Mouse (Mus musculus): ENCODE measurements around the gene St5. TPM values are rescaled to one million over a fixed set of nuclear protein-coding genes. Genes with fewer than 3 reads are reported as not detected.
A peak's percentile ranks its signal among the peaks of the same experiment; 100 is the strongest.

Gene St5
- polyA plus RNA-seq, 1 experiment from 2014 or later: 41.0 TPM

- no peak overlapping the region for H3K4me3 ChIP-seq
- no peaks in the 10 kb centered on the region for H3K9me3 ChIP-seq (replicated peaks)
- H3K27ac ChIP-seq (ENCODE audit: poor library complexity, severe bottlenecking): no peak overlapping the region
- peaks cover 26% of the 10 kb centered on the region for H3K4me1 ChIP-seq (replicated peaks)
- H3K4me2 ChIP-seq: no peak overlapping the region
- peaks cover 79% of the 10 kb centered on the region for H3K36me3 ChIP-seq
- no peak for ATAC-seq (ENCODE audit: insufficient number of reproducible peaks, low FRiP score)
- no peak overlapping the region for H3K9ac ChIP-seq
- H3K27me3 ChIP-seq (replicated peaks): no peaks in the 10 kb centered on the region
Observed at GRCm38 (mm10) chr7:109540902-109541301, 162.5 kb downstream of the St5 start.

DNA sequence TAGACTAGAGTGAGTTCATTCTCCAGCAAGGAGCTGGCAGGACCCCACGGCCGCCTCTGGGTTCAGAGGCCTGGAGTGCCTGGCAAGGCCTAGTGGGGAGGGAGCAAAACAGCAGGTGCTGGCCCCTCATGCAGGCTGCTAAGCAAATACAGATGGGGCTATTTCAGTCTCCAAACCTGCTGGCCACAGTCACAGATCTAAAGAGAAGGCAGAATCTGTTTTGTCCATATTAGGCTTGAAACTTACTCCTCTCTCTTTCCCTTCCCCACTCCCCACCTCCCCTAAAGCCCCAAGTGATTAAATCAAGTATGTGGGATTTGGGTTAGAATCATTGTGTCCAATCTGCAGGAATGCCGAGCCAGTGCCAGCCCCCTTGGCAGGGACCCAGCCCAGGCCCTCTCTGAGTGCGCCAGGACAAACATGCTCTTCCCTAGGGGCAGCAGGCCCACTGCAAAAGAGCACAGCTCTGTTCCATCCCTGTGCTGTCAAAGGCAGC lies 166.9 kb downstream of the St5 start:
- no peaks in the 10 kb centered on the region for H3K27me3 ChIP-seq (replicated peaks)
- no peak overlapping the region for H3K9ac ChIP-seq
- 46% methylated on average over 4 of the region's 4 CpGs for WGBS
- H3K9me3 ChIP-seq (replicated peaks): no peaks in the 10 kb centered on the region
- H3K4me1 ChIP-seq (replicated peaks): peaks cover 25% of the 10 kb centered on the region
- peak overlapping the region; percentile 29; the same call in 1 of the 2 replicates for H3K27ac ChIP-seq (ENCODE audit: poor library complexity, severe bottlenecking)
- peaks cover 81% of the 10 kb centered on the region for H3K36me3 ChIP-seq
- no peak overlapping the region for H3K4me3 ChIP-seq
- no peak overlapping the region for H3K4me2 ChIP-seq
- ATAC-seq (ENCODE audit: insufficient number of reproducible peaks, low FRiP score): 0 out of 2 replicates have a peak, but pooled peaks have one; percentile 42

DNA sequence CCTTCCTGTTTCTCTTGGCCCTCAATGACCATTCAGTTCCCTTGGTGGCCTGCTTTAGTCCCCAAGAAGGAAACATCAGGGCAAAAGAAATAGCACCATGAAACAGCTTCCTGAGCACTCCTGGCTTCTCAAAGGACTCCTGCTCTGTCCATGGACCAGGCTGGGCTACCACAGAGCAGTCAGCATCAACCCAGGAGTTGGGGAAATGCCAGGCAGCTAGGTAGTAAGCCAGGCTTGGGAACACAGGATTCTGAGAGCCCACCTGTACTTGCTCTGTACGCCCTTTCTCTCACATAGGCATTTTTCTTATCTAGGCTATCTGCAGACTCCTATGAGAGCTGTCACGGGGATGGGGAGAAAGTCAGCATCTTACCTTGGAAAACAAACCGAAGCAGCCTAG lies 168.5 kb downstream of the St5 start:
- no peak overlapping the region for H3K27ac ChIP-seq (ENCODE audit: poor library complexity, severe bottlenecking)
- no peaks in the 10 kb centered on the region for H3K27me3 ChIP-seq (replicated peaks)
- H3K9me3 ChIP-seq (replicated peaks): no peaks in the 10 kb centered on the region
- no peak overlapping the region for H3K4me2 ChIP-seq
- H3K9ac ChIP-seq: no peak overlapping the region
- H3K4me3 ChIP-seq: no peak overlapping the region
- peaks cover 23% of the 10 kb centered on the region for H3K4me1 ChIP-seq (replicated peaks)
- WGBS: 80% methylated on average over 3 of the region's 3 CpGs
- H3K36me3 ChIP-seq: peaks cover 85% of the 10 kb centered on the region
- ATAC-seq (ENCODE audit: insufficient number of reproducible peaks, low FRiP score): no peak

DNA sequence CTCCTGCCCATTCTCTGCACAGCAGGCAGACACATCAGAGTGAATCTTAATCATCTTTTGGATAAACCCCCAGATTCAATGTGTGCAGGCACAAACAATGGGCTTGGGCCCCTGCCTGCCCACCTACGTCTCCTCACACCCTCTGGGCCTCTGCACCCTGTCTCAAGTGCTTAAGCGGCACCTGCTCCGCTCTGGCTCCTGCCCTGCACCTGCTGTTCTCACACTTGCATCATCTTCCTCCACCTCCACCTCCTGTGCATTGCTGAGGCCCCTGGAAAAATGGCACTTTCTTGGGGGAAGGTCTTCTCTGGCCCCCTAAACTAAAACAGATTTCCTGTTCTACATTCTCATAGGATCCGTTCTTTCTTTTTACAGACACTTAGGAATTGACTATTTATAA lies 169.5 kb downstream of the St5 start:
- WGBS: 91% methylated on average over 4 of the region's 4 CpGs
- Histone ChIP-seq H3K9ac (no peak overlapping the region), H3K4me1 (replicated peaks) (peaks cover 23% of the 10 kb centered on the region), H3K27ac (ENCODE audit: poor library complexity, severe bottlenecking) (no peak overlapping the region), H3K36me3 (peaks cover 77% of the 10 kb centered on the region), H3K4me2 (no peak overlapping the region), H3K27me3 (replicated peaks) (no peaks in the 10 kb centered on the region), H3K4me3 (no peak overlapping the region), H3K9me3 (replicated peaks) (no peaks in the 10 kb centered on the region)
- no peak for ATAC-seq (ENCODE audit: insufficient number of reproducible peaks, low FRiP score)

- H3K36me3 ChIP-seq: peaks cover 72% of the 10 kb centered on the region
- H3K9me3 ChIP-seq (replicated peaks): no peaks in the 10 kb centered on the region
- no peak overlapping the region for H3K4me3 ChIP-seq
- no peak overlapping the region for H3K9ac ChIP-seq
- H3K27me3 ChIP-seq (replicated peaks): no peaks in the 10 kb centered on the region
- no peak overlapping the region for H3K27ac ChIP-seq (ENCODE audit: poor library complexity, severe bottlenecking)
- H3K4me1 ChIP-seq (replicated peaks): peaks cover 23% of the 10 kb centered on the region
- H3K4me2 ChIP-seq: no peak overlapping the region
- 78% methylated on average over 4 of the region's 4 CpGs for WGBS
- ATAC-seq (ENCODE audit: insufficient number of reproducible peaks, low FRiP score): no peak
Observed at GRCm38 (mm10) chr7:109533129-109533528, 170.3 kb downstream of the St5 start.

DNA sequence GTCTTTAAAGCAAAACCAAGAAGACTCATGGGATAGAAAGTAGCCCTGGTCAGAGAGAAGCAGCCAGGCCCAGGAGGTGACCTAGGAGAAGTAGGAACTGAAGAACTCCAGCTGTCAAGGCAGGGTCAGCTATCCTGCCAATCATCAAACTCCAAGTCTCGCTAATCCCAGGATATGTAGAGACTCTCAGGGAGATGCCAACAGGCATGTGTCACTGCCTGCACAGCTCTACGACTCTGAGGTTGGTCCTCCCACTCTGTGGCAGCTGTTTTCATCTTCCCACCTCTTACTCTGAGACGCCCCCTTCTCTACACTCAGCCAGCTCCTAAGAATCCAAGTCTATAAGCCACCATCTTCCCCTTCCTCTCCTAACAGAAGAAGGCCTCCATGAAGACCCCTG lies 170.7 kb downstream of the St5 start:
- Histone ChIP-seq H3K27ac (ENCODE audit: poor library complexity, severe bottlenecking) (no peak overlapping the region), H3K9ac (0 out of 2 replicates have a peak overlapping the region, but pooled peaks have one; percentile 39), H3K27me3 (replicated peaks) (no peaks in the 10 kb centered on the region), H3K36me3 (peaks cover 72% of the 10 kb centered on the region), H3K4me2 (no peak overlapping the region), H3K9me3 (replicated peaks) (no peaks in the 10 kb centered on the region), H3K4me1 (replicated peaks) (peaks cover 23% of the 10 kb centered on the region), H3K4me3 (no peak overlapping the region)
- WGBS: 56% methylated on average over 3 of the region's 3 CpGs
- ATAC-seq (ENCODE audit: insufficient number of reproducible peaks, low FRiP score): no peak

- H3K9me3 ChIP-seq (replicated peaks): no peaks in the 10 kb centered on the region
- ATAC-seq (ENCODE audit: insufficient number of reproducible peaks, low FRiP score): no peak
- H3K9ac ChIP-seq: no peak overlapping the region
- WGBS: 47% methylated on average over 5 of the region's 5 CpGs
- H3K27me3 ChIP-seq (replicated peaks): no peaks in the 10 kb centered on the region
- H3K27ac ChIP-seq (ENCODE audit: poor library complexity, severe bottlenecking): no peak overlapping the region
- H3K4me1 ChIP-seq (replicated peaks): peaks cover 18% of the 10 kb centered on the region
- no peak overlapping the region for H3K4me2 ChIP-seq
- H3K4me3 ChIP-seq: no peak overlapping the region
- peaks cover 76% of the 10 kb centered on the region for H3K36me3 ChIP-seq
Observed at GRCm38 (mm10) chr7:109531501-109531900, 171.9 kb downstream of the St5 start.

GRCm38 (mm10) chr7:109529741-109530140 lies 173.7 kb downstream of the St5 start:
- no peak overlapping the region for H3K4me2 ChIP-seq
- H3K9me3 ChIP-seq (replicated peaks): no peaks in the 10 kb centered on the region
- no peaks in the 10 kb centered on the region for H3K27me3 ChIP-seq (replicated peaks)
- ATAC-seq (ENCODE audit: insufficient number of reproducible peaks, low FRiP score): no peak
- H3K27ac ChIP-seq (ENCODE audit: poor library complexity, severe bottlenecking): no peak overlapping the region
- H3K9ac ChIP-seq: no peak overlapping the region
- WGBS: 78% methylated on average over 2 of the region's 2 CpGs
- H3K4me3 ChIP-seq: no peak overlapping the region
- H3K4me1 ChIP-seq (replicated peaks): peaks cover 24% of the 10 kb centered on the region
- peaks cover 76% of the 10 kb centered on the region for H3K36me3 ChIP-seq

GRCm38 (mm10) chr7:109528356-109528755 lies 175.0 kb downstream of the St5 start:
- no peaks in the 10 kb centered on the region for H3K27me3 ChIP-seq (replicated peaks)
- H3K4me1 ChIP-seq (replicated peaks): peaks cover 28% of the 10 kb centered on the region
- H3K4me3 ChIP-seq: no peak overlapping the region
- H3K9me3 ChIP-seq (replicated peaks): no peaks in the 10 kb centered on the region
- H3K27ac ChIP-seq (ENCODE audit: poor library complexity, severe bottlenecking): no peak overlapping the region
- H3K4me2 ChIP-seq: no peak overlapping the region
- H3K36me3 ChIP-seq: peaks cover 78% of the 10 kb centered on the region
- 16% methylated on average over 3 of the region's 3 CpGs for WGBS
- no peak overlapping the region for H3K9ac ChIP-seq
- ATAC-seq (ENCODE audit: insufficient number of reproducible peaks, low FRiP score): peak; percentile 70

- no peak for ATAC-seq (ENCODE audit: insufficient number of reproducible peaks, low FRiP score)
- no peak overlapping the region for H3K4me3 ChIP-seq
Observed at GRCm38 (mm10) chr7:109527536-109527935, 175.9 kb downstream of the St5 start.

GRCm38 (mm10) chr7:109525740-109526663 lies 177.4 kb downstream of the St5 start:
- peak overlapping the region; percentile 41 for H3K27ac ChIP-seq (ENCODE audit: poor library complexity, severe bottlenecking)
- H3K36me3 ChIP-seq: peaks cover 84% of the 10 kb centered on the region
- 59% methylated on average over 16 of the region's 16 CpGs for WGBS
- no peak for ATAC-seq (ENCODE audit: insufficient number of reproducible peaks, low FRiP score)
- H3K9ac ChIP-seq: 0 out of 2 replicates have a peak overlapping the region, but pooled peaks have one; percentile 6
- H3K4me3 ChIP-seq: no peak overlapping the region
- H3K9me3 ChIP-seq (replicated peaks): no peaks in the 10 kb centered on the region
- H3K4me2 ChIP-seq: no peak overlapping the region
- peaks cover 17% of the 10 kb centered on the region for H3K4me1 ChIP-seq (replicated peaks)
- no peaks in the 10 kb centered on the region for H3K27me3 ChIP-seq (replicated peaks)

More at GRCm38 (mm10) chr7:109527536-109527935, 175.9 kb downstream of the St5 start:
- H3K9me3 ChIP-seq (replicated peaks): no peaks in the 10 kb centered on the region
- H3K9ac ChIP-seq: no peak overlapping the region
- H3K27me3 ChIP-seq (replicated peaks): no peaks in the 10 kb centered on the region
- H3K27ac ChIP-seq (ENCODE audit: poor library complexity, severe bottlenecking): no peak overlapping the region
- H3K36me3 ChIP-seq: peaks cover 79% of the 10 kb centered on the region
- no peak overlapping the region for H3K4me2 ChIP-seq
- 61% methylated on average over 3 of the region's 3 CpGs for whole genome bisulfite sequencing
- peaks cover 23% of the 10 kb centered on the region for H3K4me1 ChIP-seq (replicated peaks)

All from heart, embryonic 12.5 days (tissue).